8 mouse cellular contexts compared by ENCODE assay signal in the genomic region with DNA sequence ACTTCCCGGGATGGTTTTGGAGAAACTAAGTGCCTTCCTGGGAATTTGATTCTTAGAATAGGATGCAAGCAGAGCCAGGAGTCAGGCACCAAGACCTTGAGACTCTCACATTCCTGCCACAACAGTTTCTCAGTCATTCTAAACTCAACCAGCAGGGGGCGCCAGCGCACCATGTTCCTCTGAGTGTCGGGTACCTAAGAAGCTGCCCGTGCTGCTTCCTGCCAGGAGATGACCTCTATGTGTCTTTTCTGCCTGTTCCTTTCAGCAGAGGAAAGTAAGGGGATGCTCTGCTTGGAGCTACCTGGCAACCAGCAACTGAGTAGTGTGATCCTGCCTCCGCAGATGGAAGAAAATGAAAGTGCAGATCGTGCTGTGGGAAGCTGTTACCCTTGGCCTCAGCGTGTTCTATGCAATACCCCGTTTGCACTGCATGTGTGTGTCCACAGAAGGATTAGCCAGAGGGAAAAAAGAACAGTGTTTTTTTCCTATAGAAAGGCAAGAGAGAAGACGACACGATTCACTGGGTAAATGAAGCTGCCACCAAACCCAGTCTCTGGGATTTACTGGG. TPM values are rescaled to one million over a fixed set of nuclear protein-coding genes. Genes with fewer than 3 reads are reported as not detected.
A peak's percentile ranks its signal among the peaks of the same experiment; 100 is the strongest.
DNase-seq lines count a peak whose midpoint lies in the region; ATAC-seq lines count a peak whose summit lies in the region.

No protein-coding gene starts in this region.

- peak; percentile 52 for ATAC-seq in erythroid progenitor cell, adult 5-6 weeks (replicated peaks; ENCODE audit: low FRiP score, poor library complexity, severe bottlenecking)
- ATAC-seq in heart, embryonic 15.5 days (replicated peaks; ENCODE audit: insufficient number of reproducible peaks, insufficient read depth, low FRiP score, low read depth) = no peak
- no peak for ATAC-seq in lung, embryonic 15.5 days (ENCODE audit: borderline replicate concordance, extremely low read depth, low FRiP score, low TSS enrichment)

- 43% methylated on average over 11 of the region's 11 CpGs for WGBS in heart, embryonic 15.5 days
- WGBS in lung, embryonic 15.5 days = 43% methylated on average over 11 of the region's 11 CpGs

- no peak overlapping the region for H3K27ac ChIP-seq in heart, embryonic 15.5 days
- no peak overlapping the region for H3K27ac ChIP-seq in lung, embryonic 15.5 days

- no peaks in the 10 kb centered on the region for H3K9me3 ChIP-seq in heart, embryonic 15.5 days (replicated peaks)
- H3K9me3 ChIP-seq in lung, embryonic 15.5 days = no peaks in the 10 kb centered on the region

- no peaks in the 10 kb centered on the region for H3K4me1 ChIP-seq in heart, embryonic 15.5 days (replicated peaks)
- no peaks in the 10 kb centered on the region for H3K4me1 ChIP-seq in lung, embryonic 15.5 days

- peak; percentile 92 for DNase-seq in ES-CJ7 (ENCODE audit: low read depth, low spot score)
- DNase-seq in brain, embryonic 18.5 days (ENCODE audit: low read depth, low spot score) = peak; percentile 47
- DNase-seq in layer of hippocampus, adult 8-10 months (ENCODE audit: low spot score in 2 of 2) = peak; percentile 83 to 96
- peak; percentile 75 for DNase-seq in ovary, postnatal 10 days (ENCODE audit: low spot score)
- peak; percentile 78 for DNase-seq in thymus, postnatal 0 days (ENCODE audit: low spot score)

- no peak overlapping the region for H3K9ac ChIP-seq in heart, embryonic 15.5 days
- H3K9ac ChIP-seq in lung, embryonic 15.5 days = no peak overlapping the region

- H3K36me3 ChIP-seq in heart, embryonic 15.5 days = no peaks in the 10 kb centered on the region
- H3K36me3 ChIP-seq in lung, embryonic 15.5 days = no peaks in the 10 kb centered on the region

- H3K4me2 ChIP-seq in heart, embryonic 15.5 days = peak overlapping the region; percentile 38; the same call in 1 of the 2 replicates
- peak overlapping the region; percentile 24; the same call in 1 of the 2 replicates for H3K4me2 ChIP-seq in lung, embryonic 15.5 days

- H3K4me3 ChIP-seq in heart, embryonic 15.5 days = no peak overlapping the region
- no peak overlapping the region for H3K4me3 ChIP-seq in lung, embryonic 15.5 days

- H3K27me3 ChIP-seq in heart, embryonic 15.5 days = no peaks in the 10 kb centered on the region
- H3K27me3 ChIP-seq in lung, embryonic 15.5 days = no peaks in the 10 kb centered on the region

RNA-seq across cellular contexts. Expression of a gene that starts 53.9 kb away (rescaled TPM):
- total RNA-seq in erythroid progenitor cell, adult 5-6 weeks (2015; ENCODE audit: low replicate concordance) = 77.8 and 106 TPM in 2 replicates
- 120 and 143 TPM in 2 replicates for total RNA-seq in erythroid progenitor cell, adult 5-6 weeks (2017; ENCODE audit: low replicate concordance)
- 16.3 and 17.9 TPM in 2 replicates for polyA plus RNA-seq in heart, embryonic 15.5 days (2015; fragmentation: Nextera tagmentation; extraction: Ambion mirVana)
- total RNA-seq in layer of hippocampus, adult 8-10 months (2022) = 100 to 1,000 TPM; 103 to 112 (median 106) TPM
- 19.3 and 20.8 TPM in 2 replicates for polyA plus RNA-seq in lung, embryonic 15.5 days (2015; fragmentation: Nextera tagmentation; extraction: Ambion mirVana)
- 18.3 and 24.5 TPM in 2 replicates for polyA plus RNA-seq in thymus, postnatal 0 days (2015; fragmentation: Nextera tagmentation; extraction: Ambion mirVana)
